Mouse (Mus musculus) adrenal gland, postnatal 14 days (tissue): ENCODE results near the gene Kctd8. TPM values are rescaled to one million over a fixed set of nuclear protein-coding genes. Genes with fewer than 3 reads are reported as not detected.
A peak's percentile ranks its signal among the peaks of the same experiment; 100 is the strongest.
"Not testable (repeated sequence)": the region's sequence is repeated elsewhere in the genome, so short reads cannot be mapped to it uniquely, and the experiment has no call there.

Experiments used
- DNase-seq: peaks from one replicate; pipeline ENCODE4 v3.0.0; 2021; ENCODE audit warnings: mixed read lengths
- long read RNA-seq, 2 experiments: library from polyadenylated mRNA; stranded (forward); transcript quantifications; one replicate each; pipeline ENCODE4 v2.0.0; 2021
- total RNA-seq: library from RNA; stranded (reverse); gene quantifications from 2 replicates; pipeline ENCODE4 v1.2.3, GENCODE M21; 2021

Kctd8 gene
- total RNA-seq: 0.22 and 0.34 TPM in 2 replicates
- long read RNA-seq, experiment 1: 0 reads
- long read RNA-seq, experiment 2, partial matches to known transcripts: 0 of 1 reads
- long read RNA-seq, experiment 2, other reads (novel, unspliced or antisense): 0 of 1 reads

GRCm38 (mm10) chr5:69340919-69341801, at the start of gene Kctd8:
Gene Kctd8 (minus strand): TSS chr5:69341679.
- DNase-seq: peak; percentile 75

GRCm38 (mm10) chr5:69379072-69379471, 37.6 kb upstream of the Kctd8 start:
- no peak for DNase-seq

- no peak for DNase-seq
Measured at GRCm38 (mm10) chr5:69350596-69350995, 9.1 kb upstream of the Kctd8 start.

- DNase-seq: peak; percentile 9
Measured at GRCm38 (mm10) chr5:69340102-69340918, 1.2 kb downstream of the Kctd8 start.

- DNase-seq: no peak
Measured at GRCm38 (mm10) chr5:69339623-69339970, 1.9 kb downstream of the Kctd8 start.

GRCm38 (mm10) chr5:69338916-69339622, 2.4 kb downstream of the Kctd8 start:
- no peak for DNase-seq

DNA sequence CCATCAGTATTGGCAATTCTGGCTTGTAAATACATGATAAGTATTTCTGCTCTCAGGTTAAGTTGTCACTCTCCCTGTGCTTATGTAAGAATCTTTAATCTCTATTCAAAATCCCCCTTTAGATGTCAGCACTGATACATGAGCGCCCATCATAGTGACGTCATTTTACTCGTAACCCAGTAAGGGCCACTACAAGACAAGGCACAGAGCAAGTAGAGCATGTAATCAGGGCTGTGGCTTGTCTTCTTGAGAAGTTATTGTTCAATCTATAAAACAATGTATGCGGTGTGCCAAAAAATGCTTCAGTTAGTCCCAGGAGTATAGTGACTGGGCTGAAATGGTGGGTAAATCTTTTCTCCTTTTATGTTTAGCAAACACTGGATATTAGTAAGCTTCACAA, 13.9 kb downstream of the Kctd8 start:
- DNase-seq: no peak

- no peak for DNase-seq
Measured at GRCm38 (mm10) chr5:69324566-69325230, 16.8 kb downstream of the Kctd8 start.

DNA sequence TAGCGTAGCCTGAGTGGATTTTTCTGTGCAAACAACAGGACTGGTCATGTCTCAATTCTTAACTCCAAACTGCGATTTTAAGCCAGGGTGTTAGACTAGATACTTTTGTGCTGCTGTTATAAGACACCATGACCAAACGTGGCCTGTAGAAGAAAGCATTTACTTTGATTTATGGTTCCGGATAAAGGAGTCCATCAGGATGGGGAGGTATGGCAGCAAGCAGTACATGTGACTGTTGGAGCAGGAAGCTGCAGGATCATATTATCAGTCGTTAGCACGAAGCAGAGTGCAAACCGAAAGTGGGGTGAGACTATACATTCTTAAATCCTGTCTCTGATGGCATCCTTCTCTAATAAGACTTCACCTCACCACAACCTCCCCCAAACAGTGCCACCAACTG, 28.9 kb downstream of the Kctd8 start:
- no peak for DNase-seq

GRCm38 (mm10) chr5:69301665-69302064, 39.8 kb downstream of the Kctd8 start:
- DNase-seq: no peak

- DNase-seq: no peak
Measured at GRCm38 (mm10) chr5:69292353-69292752, 49.1 kb downstream of the Kctd8 start.

DNA sequence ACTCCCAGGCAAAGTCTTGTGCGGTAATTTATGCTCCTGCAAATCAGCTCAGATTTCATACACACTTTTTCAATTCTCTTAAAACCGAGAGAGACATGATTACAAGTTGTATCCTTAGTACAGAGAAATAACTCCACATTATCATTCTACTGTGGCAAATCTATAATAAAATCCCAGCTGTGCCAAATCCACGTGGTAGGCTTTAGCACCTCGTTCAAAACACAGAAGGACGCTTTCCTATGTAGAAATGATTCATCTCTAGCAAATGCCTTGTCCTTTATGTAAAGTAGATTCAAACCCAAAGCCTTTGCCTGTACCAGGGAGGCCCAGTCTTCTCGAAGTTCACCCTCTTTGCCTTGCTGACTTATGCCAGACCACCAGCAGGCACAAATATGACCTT, 57.1 kb downstream of the Kctd8 start:
- no peak for DNase-seq

DNA sequence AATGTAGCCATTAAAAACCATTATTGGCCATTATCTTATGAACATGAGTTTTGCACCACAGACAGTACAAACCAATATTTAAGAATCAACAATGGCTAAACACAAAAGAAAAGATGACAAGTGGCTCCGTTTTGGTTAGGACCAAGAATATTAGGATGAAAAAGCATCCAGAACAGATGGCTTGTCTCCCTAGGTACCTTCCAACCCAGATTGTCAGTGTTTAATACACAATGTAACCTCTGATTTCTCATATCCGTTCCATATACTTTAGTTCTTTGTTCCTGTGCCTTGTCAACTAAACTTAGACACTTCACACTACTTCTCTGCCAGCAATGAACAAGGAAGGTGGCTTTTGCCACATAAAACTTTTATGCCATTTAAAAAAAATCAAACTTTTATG, 89.1 kb downstream of the Kctd8 start:
- DNase-seq: no peak

GRCm38 (mm10) chr5:69241931-69242330, 99.5 kb downstream of the Kctd8 start:
- no peak for DNase-seq

- no peak for DNase-seq
Measured at GRCm38 (mm10) chr5:69233560-69233959, 107.9 kb downstream of the Kctd8 start.

- not testable (repeated sequence) for DNase-seq
Measured at GRCm38 (mm10) chr5:69231649-69232048, 109.8 kb downstream of the Kctd8 start.

DNA sequence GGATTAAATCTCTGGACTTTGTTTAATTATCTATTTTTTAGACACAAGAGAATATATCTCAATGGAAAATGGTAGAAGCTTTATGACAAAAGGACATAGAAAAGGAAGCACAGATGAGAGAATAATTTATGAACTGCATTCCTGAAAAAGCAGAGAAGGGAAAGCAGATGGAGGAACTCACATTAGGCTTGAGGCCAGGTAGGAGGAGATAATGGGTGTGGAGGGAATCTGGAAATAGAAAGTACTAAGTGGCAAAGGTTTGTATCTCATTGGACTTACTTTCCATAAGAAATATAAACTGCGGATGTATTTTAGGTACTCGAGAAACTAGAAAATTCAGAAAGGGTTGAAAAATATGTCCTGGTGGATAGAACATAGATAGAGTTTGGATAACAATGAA, 114.3 kb downstream of the Kctd8 start:
- no peak for DNase-seq

DNA sequence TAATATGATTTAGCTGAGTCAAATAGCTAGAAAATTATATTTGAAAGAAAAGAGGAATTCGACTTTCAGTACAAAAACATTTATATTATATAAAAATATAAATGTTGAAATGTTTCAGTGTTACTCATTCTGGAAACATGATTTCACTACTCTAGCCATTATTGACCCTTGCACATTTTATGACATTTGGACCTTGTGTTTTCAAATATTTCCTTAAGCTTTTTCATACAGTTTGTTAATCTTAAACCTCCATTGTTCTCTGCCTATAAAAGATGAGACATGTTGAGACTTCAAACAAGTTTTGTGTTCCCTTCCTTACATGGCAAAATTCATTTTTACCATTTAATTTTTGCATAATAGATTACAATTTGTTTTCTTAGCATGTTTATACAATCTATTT, 118.9 kb downstream of the Kctd8 start:
- no peak for DNase-seq

DNA sequence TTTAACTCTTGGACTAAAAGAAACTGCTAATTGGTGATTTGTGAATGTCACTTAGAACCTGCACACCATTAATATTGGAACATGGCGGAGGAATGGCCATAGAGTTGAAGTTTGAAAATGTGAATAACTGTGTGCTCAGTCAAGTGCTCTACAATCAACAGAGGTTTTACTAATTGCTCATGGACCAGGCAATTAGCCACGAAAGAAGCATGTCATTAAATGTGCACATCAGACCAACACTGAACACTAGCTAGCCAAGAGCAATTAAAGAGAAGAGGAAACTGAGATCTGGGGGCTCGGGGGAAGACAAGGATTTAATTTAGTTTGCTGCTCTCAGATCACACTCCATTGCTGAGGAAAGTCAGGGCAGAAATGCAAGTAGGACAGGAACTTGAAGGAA, 126.3 kb downstream of the Kctd8 start:
- DNase-seq: no peak

DNA sequence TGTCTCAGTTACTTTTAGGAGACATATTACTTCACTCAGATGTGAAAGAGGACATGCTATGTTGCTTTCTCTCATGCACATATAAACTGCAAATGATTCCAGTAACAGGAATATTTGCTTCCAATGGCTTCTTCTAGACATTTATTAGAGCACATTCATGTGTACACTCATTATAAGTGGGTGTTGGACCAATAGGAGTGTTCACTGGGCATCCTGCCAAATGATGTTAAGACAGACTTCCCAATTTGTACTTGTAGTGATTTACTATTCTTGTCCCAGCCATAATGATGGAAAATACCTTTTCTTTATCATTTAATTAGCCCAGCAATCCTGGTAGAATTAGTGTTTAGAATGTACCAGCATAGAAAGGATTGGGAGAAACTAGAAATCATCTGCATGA, 132.1 kb downstream of the Kctd8 start:
- DNase-seq: no peak

GRCm38 (mm10) chr5:69207713-69208112, 133.8 kb downstream of the Kctd8 start:
- no peak for DNase-seq
